Mouse (Mus musculus): ENCODE results near the gene Myl12a.

Myl12a gene

GRCm38 (mm10) chr17:71010646-71011242 lies 8.1 kb upstream of the Myl12a start:
- in situ Hi-C loops (cut with MboI): no loop called here

GRCm38 (mm10) chr17:71009751-71010150 lies 7.1 kb upstream of the Myl12a start:
- in situ Hi-C loops (cut with MboI): no loop called here

- in situ Hi-C loops (cut with MboI): no loop called here
Measured at GRCm38 (mm10) chr17:71008676-71009075, 6.0 kb upstream of the Myl12a start.

GRCm38 (mm10) chr17:71006976-71007375 lies 4.3 kb upstream of the Myl12a start:
- in situ Hi-C loops (cut with MboI): no loop called here

GRCm38 (mm10) chr17:71004186-71004960 lies 1.7 kb upstream of the Myl12a start:
- in situ Hi-C loops (cut with MboI): no loop called here

GRCm38 (mm10) chr17:71003721-71004120 lies 1.0 kb upstream of the Myl12a start:
- in situ Hi-C loops (cut with MboI): no loop called here

GRCm38 (mm10) chr17:71003112-71003511 lies 434 bp upstream of the Myl12a start:
- in situ Hi-C loops (cut with MboI): no loop called here

- in situ Hi-C loops (cut with MboI): no loop called here
Measured at GRCm38 (mm10) chr17:71002081-71002743, 466 bp downstream of the Myl12a start, which contains the start of gene Myom1. Gene Myom1, plus strand, starts transcription at chr17:71002633.

- in situ Hi-C loops (cut with MboI): no loop called here
Measured at GRCm38 (mm10) chr17:71001699-71002080, 988 bp downstream of the Myl12a start.

GRCm38 (mm10) chr17:71001067-71001466 lies 1.6 kb downstream of the Myl12a start:
- in situ Hi-C loops (cut with MboI): no loop called here

- in situ Hi-C loops (cut with MboI): no loop called here
Measured at GRCm38 (mm10) chr17:71000255-71000654, 2.4 kb downstream of the Myl12a start.

- in situ Hi-C loops (cut with MboI): no loop called here
Measured at GRCm38 (mm10) chr17:70999187-70999586, 3.5 kb downstream of the Myl12a start.

- in situ Hi-C loops (cut with MboI): no loop called here
Measured at GRCm38 (mm10) chr17:70998400-70998975, 4.2 kb downstream of the Myl12a start.

GRCm38 (mm10) chr17:70997836-70998235 lies 4.8 kb downstream of the Myl12a start:
- in situ Hi-C loops (cut with MboI): no loop called here

- in situ Hi-C loops (cut with MboI): no loop called here
Measured at GRCm38 (mm10) chr17:70995551-70995950, 7.1 kb downstream of the Myl12a start.

- in situ Hi-C loops (cut with MboI): no loop called here
Measured at GRCm38 (mm10) chr17:70994671-70995070, 8.0 kb downstream of the Myl12a start.

GRCm38 (mm10) chr17:70993385-70993807 lies 9.3 kb downstream of the Myl12a start:
- in situ Hi-C loops (cut with MboI): no loop called here

- in situ Hi-C loops (cut with MboI): no loop called here
Measured at GRCm38 (mm10) chr17:70992662-70993061, 10.0 kb downstream of the Myl12a start.

GRCm38 (mm10) chr17:70991706-70992625 lies 10.7 kb downstream of the Myl12a start:
- in situ Hi-C loops (cut with MboI): no loop called here

- in situ Hi-C loops (cut with MboI): no loop called here
Measured at GRCm38 (mm10) chr17:70990403-70991303, 12.0 kb downstream of the Myl12a start.

All from mature B cell (primary cell).